Mouse (Mus musculus) c-Kit-negative CD71-positive TER-119-positive erythroid progenitor cells, embryonic 14.5 days (primary cell): ENCODE results near the gene Prss33.

ENCODE experiments used
- DNase-seq: peaks from one replicate; pipeline ENCODE4 v3.0.0-alpha.2; 2013; ENCODE audit warnings: low read depth, low spot score

Gene Prss33

GRCm38 (mm10) chr17:23828271-23829001 is 7.4 kb downstream of the Prss33 start:
- DNase-seq, result no peak

- no peak for DNase-seq
These were observed 10.3 kb downstream of the Prss33 start for GRCm38 (mm10) chr17:23825591-23825990.

- no peak for DNase-seq
These were observed 12.2 kb downstream of the Prss33 start for GRCm38 (mm10) chr17:23823614-23824013.

- no peak for DNase-seq
These were observed 12.8 kb downstream of the Prss33 start for GRCm38 (mm10) chr17:23823018-23823417.

GRCm38 (mm10) chr17:23822094-23822493 is 13.8 kb downstream of the Prss33 start:
- no peak for DNase-seq

GRCm38 (mm10) chr17:23820731-23821130 is 15.1 kb downstream of the Prss33 start:
- DNase-seq, result no peak

GRCm38 (mm10) chr17:23819235-23819634 is 16.6 kb downstream of the Prss33 start:
- no peak for DNase-seq

- DNase-seq, result no peak
These were observed 17.3 kb downstream of the Prss33 start for GRCm38 (mm10) chr17:23818579-23818978.

- no peak for DNase-seq
These were observed 20.2 kb downstream of the Prss33 start for GRCm38 (mm10) chr17:23815641-23816040.

GRCm38 (mm10) chr17:23807918-23808317 is 27.9 kb downstream of the Prss33 start:
- no peak for DNase-seq

- DNase-seq, result no peak
These were observed 29.0 kb downstream of the Prss33 start for GRCm38 (mm10) chr17:23806867-23807266.

- no peak for DNase-seq
These were observed 31.3 kb downstream of the Prss33 start for GRCm38 (mm10) chr17:23804426-23805085.

- peak; percentile 80 for DNase-seq
These were observed 32.4 kb downstream of the Prss33 start for GRCm38 (mm10) chr17:23803366-23804041.

GRCm38 (mm10) chr17:23802746-23803365 is 33.0 kb downstream of the Prss33 start:
- peak; percentile 93 for DNase-seq

- DNase-seq, result no peak
These were observed 34.2 kb downstream of the Prss33 start for GRCm38 (mm10) chr17:23801627-23802026.

GRCm38 (mm10) chr17:23797316-23797715 is 38.5 kb downstream of the Prss33 start:
- DNase-seq, result no peak

- no peak for DNase-seq
These were observed 40.5 kb downstream of the Prss33 start for GRCm38 (mm10) chr17:23795323-23795722.

- no peak for DNase-seq
These were observed 44.8 kb downstream of the Prss33 start for GRCm38 (mm10) chr17:23791079-23791357.

- no peak for DNase-seq
These were observed 45.4 kb downstream of the Prss33 start, which contains the start of gene Srrm2 for GRCm38 (mm10) chr17:23790269-23791078. TSS of gene Srrm2 (plus strand) at chr17:23790532.

- no peak for DNase-seq
These were observed 46.0 kb downstream of the Prss33 start for GRCm38 (mm10) chr17:23789749-23790268.

GRCm38 (mm10) chr17:23788973-23789372 is 46.9 kb downstream of the Prss33 start:
- DNase-seq, result no peak
